Mouse (Mus musculus): ENCODE measurements around the gene Hdac1. TPM values are rescaled to one million over a fixed set of nuclear protein-coding genes. Genes with fewer than 3 reads are reported as not detected.

Gene Hdac1
- polyA plus RNA-seq, 1 experiment from 2014 or later: 278 TPM

DNA sequence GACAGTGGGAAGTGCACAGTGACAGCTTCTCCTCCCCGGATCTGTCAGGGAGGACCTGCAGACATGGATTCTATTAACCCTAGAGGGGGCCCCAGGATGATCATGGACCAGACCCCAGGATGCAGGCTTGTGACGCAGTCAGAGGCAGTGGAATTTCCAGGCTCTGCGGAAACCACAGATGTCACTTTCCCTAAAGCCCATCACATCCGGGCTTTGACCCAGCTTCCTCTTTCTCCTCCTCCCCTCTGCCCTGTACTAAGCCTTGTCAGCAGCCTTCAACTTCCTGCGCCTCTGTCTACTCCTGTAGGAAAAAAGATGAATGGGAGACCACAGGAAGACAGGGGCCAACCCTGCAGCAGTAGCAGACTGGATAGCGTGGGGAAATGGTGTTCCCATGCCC, 45.9 kb downstream of the Hdac1 start:
- WGBS: 32% methylated on average over 6 of the region's 6 CpGs
- no peak overlapping the region for H3K4me3 ChIP-seq (replicated peaks)
- peak overlapping the region; percentile 37; the same call in 1 of the 2 replicates for H3K27ac ChIP-seq
- H3K4me2 ChIP-seq: no peak overlapping the region
- ATAC-seq (ENCODE audit: insufficient number of reproducible peaks, insufficient read depth, low FRiP score, low TSS enrichment, low read depth): no peak
- H3K9me3 ChIP-seq: no peaks in the 10 kb centered on the region
- no peak overlapping the region for H3K9ac ChIP-seq (replicated peaks)
- H3K36me3 ChIP-seq: no peaks in the 10 kb centered on the region
- H3K27me3 ChIP-seq: peaks cover 15% of the 10 kb centered on the region
- peaks cover 14% of the 10 kb centered on the region for H3K4me1 ChIP-seq (replicated peaks)

DNA sequence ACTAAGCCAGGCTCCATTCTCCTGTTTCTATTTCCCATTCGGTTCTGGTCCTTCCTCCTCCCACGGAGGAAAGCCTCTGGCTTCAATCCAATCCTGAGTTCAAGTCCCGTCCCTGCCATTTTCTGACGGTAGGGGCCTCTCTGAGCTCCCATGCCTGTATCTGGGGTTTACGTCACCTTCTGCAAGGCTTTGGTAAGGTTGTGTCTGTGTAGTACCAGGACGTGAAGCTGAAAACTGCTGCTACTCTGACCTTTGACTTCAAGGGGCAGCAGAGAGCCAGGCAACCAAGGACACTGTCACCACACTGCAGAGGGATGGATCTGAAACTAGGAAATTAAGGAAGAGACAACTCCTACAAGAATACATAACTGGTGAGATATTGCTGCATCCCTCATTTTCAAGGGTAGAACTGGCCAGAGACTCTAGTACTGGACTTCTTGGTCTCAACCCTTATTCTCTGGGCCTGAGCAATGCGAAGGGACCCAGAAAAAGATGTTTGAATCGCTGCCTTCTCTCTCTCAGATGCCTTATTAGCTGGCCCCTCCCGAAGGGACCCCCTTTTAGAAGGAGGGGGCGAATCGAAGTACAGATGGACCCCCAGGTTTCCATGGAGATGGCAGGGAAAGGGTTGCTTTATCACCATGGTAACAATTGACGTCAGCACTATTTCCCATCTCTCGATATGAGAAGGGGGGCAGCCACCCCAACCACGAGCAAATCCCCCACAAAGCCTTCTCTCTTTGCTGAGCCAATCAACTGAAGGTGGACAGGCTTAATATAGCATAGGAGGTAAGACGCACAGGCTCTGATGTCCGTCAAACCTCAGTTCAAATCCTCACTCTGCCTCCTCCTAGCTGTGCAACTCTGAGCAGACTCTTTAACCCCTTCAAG, 46.6 kb downstream of the Hdac1 start:
- no peaks in the 10 kb centered on the region for H3K36me3 ChIP-seq
- H3K9ac ChIP-seq (replicated peaks): no peak overlapping the region
- H3K4me1 ChIP-seq (replicated peaks): peaks cover 18% of the 10 kb centered on the region
- no peak for ATAC-seq (ENCODE audit: insufficient number of reproducible peaks, insufficient read depth, low FRiP score, low TSS enrichment, low read depth)
- H3K9me3 ChIP-seq: no peaks in the 10 kb centered on the region
- no peak overlapping the region for H3K4me3 ChIP-seq (replicated peaks)
- 42% methylated on average over 16 of the region's 16 CpGs for WGBS
- H3K27me3 ChIP-seq: peaks cover 22% of the 10 kb centered on the region
- peak overlapping the region; percentile 37; the same call in 1 of the 2 replicates for H3K27ac ChIP-seq
- no peak overlapping the region for H3K4me2 ChIP-seq

DNA sequence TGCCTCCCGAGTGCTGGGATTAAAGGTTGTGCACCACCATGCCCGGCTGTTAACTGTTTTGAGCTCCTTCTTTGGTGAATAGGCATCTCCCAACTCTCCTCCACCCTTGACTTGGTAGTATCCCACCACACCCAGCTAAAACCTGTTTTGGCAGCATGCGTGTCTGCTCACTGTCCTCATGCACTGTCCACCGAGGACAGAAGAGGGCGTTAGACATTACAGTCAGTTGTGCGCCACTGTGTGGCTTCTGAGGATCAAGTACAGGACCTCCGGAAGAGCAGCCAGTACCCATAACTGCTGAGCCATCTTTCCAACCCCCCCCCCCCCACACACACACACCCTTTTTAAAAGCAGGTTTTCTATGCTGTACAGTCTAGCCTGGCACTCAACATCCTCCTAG, 47.8 kb downstream of the Hdac1 start:
- 69% methylated on average over 7 of the region's 7 CpGs for WGBS
- H3K27ac ChIP-seq: no peak overlapping the region

DNA sequence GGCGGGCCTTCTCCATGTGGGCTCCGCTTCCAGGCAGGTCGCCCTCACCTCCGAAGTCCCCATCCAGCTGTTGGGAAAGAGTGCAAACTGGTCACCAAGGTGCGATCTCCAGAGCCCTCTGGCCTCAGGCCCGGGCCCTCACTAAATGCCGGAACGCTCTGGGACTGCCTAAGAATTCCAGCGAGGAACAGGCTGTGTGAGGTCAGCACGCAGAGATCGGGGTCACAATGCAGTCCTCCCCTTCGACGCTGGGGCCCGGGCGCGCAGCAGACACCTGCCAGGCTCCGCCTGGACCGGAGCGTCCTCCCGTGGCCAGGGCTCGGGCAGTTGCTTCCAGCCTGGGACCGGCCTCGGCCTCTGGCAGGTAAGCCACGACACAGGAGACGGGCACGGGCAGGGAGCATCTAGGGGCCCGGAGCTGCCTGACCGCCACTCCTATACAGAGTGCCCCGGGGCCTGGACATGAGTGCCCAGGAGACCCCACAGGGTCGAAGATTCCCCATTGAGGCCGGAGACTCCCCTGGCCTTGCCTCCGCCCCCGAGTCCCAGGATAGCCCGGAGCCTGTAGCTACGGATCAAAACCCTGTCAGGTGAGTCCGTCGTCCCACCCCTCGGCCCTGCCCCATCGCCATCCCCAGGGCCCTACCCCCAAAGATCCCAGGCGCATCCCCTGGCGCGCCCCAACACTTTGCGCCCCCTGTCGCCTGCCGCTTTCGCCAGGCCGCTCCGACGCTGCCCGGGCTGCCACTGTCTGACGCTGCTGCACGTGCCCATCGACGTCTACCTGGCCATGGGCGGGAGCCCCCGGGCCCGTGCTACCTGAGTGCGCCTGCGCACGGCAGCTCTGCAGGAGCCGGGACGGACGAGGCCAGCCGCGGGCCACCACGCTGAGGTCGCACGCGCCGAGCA, 51.3 kb downstream of the Hdac1 start, which contains the start of the genes Tssk3 and Fam229a:
Gene Tssk3, minus strand, starts transcription at position 51 of the 909 bp plus-strand sequence.
Gene Fam229a, plus strand, starts transcription at position 219 of the 909 bp plus-strand sequence.
- peak within 1 kb of the TSS; percentile 38 for H3K4me3 ChIP-seq (replicated peaks)
- peaks cover 29% of the 10 kb centered on the region for H3K36me3 ChIP-seq
- peaks cover 12% of the 10 kb centered on the region for H3K4me1 ChIP-seq (replicated peaks)
- peak within 1 kb of the TSS; percentile 50; the same call in 1 of the 2 replicates for H3K9ac ChIP-seq (replicated peaks)
- peaks cover 39% of the 10 kb centered on the region for H3K27me3 ChIP-seq
- H3K9me3 ChIP-seq: no peaks in the 10 kb centered on the region
- H3K4me2 ChIP-seq: peak within 1 kb of the TSS; percentile 69
- H3K27ac ChIP-seq: no peak within 1 kb of the TSS
- 0 out of 2 replicates have a peak, but pooled peaks have one; percentile 30 for ATAC-seq (ENCODE audit: insufficient number of reproducible peaks, insufficient read depth, low FRiP score, low TSS enrichment, low read depth)
- whole genome bisulfite sequencing: 4% methylated on average over 70 of the region's 70 CpGs

More for the DNA sequence above, 47.8 kb downstream of the Hdac1 start:
- Histone ChIP-seq H3K27me3 (peaks cover 33% of the 10 kb centered on the region), H3K9me3 (no peaks in the 10 kb centered on the region), H3K4me1 (replicated peaks) (peaks cover 19% of the 10 kb centered on the region), H3K9ac (replicated peaks) (no peak overlapping the region), H3K36me3 (no peaks in the 10 kb centered on the region), H3K4me3 (replicated peaks) (no peak overlapping the region), H3K4me2 (no peak overlapping the region)
- ATAC-seq (ENCODE audit: insufficient number of reproducible peaks, insufficient read depth, low FRiP score, low TSS enrichment, low read depth): no peak

DNA sequence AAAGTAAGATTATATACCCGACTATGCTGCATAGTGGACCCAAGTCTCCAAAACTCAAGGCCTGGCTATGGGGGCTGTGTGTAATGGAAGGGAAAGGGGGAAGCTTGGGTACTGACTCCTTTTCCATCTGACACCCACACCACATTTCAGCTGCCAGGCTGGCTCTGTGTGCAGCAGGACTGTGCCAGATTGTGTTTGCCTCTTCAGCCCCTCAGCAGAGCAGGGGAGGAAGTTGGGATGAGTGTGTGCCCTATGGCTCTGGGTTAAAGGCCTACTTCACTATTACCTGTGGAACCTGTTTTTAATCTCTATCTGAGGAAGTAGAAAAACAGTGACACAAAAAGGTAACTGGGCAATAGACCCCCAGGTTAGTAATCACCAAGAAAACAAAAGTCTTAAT, 61.4 kb downstream of the Hdac1 start:
- no peak overlapping the region for H3K27ac ChIP-seq
- no peak for ATAC-seq (ENCODE audit: insufficient number of reproducible peaks, insufficient read depth, low FRiP score, low TSS enrichment, low read depth)
- no peak overlapping the region for H3K4me2 ChIP-seq
- H3K4me3 ChIP-seq (replicated peaks): no peak overlapping the region
- H3K9me3 ChIP-seq: no peaks in the 10 kb centered on the region
- WGBS: 84% methylated on average over 1 of the region's 1 CpGs
- H3K4me1 ChIP-seq (replicated peaks): no peaks in the 10 kb centered on the region
- H3K27me3 ChIP-seq: no peaks in the 10 kb centered on the region
- peaks cover 97% of the 10 kb centered on the region for H3K36me3 ChIP-seq
- no peak overlapping the region for H3K9ac ChIP-seq (replicated peaks)

DNA sequence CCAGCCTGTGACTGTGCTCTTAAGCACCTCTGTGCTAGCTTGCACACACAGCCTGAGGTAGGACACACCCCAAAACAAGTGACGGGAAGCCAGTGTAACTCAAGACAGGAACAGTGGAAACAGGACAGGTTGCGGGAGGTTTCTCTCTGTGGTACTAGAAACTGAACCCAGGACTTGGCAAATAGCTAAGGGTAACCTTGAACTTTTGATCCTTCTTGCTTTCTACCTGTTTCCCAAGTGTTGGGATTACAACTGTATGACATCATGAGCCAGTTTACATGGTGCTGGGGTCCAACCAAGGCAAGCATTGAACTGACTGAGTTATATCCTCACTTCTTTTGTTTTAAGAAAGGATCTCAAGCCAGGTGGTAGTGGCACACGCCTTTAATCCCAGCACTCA, 62.6 kb downstream of the Hdac1 start:
- Histone ChIP-seq H3K4me2 (no peak overlapping the region), H3K4me3 (replicated peaks) (no peak overlapping the region), H3K9me3 (no peaks in the 10 kb centered on the region), H3K36me3 (peaks cover 95% of the 10 kb centered on the region), H3K4me1 (replicated peaks) (no peaks in the 10 kb centered on the region), H3K27ac (no peak overlapping the region), H3K9ac (replicated peaks) (no peak overlapping the region), H3K27me3 (no peaks in the 10 kb centered on the region)
- 91% methylated on average over 3 of the region's 3 CpGs for WGBS
- ATAC-seq (ENCODE audit: insufficient number of reproducible peaks, insufficient read depth, low FRiP score, low TSS enrichment, low read depth): no peak

DNA sequence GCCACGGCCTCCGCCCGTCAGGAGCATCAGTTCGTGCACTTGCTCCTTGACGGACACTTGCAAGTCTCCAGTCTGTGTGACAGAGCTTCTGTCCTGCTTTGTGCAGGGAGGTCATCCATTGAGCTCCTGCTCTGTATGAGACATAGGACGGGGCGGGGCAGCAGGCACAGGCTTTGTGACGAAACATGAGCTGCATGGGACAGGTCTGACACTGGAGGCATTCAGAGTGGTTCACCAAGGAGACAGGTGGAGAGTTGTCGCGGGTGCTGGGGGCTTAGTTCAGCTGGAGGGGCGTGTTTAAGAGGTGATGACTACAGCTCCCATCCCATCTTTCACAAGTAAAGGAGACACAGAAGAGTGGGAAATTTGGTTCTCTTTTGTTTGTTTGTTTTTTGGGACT, 66.5 kb downstream of the Hdac1 start:
- Histone ChIP-seq H3K4me3 (replicated peaks) (no peak overlapping the region), H3K4me1 (replicated peaks) (no peaks in the 10 kb centered on the region), H3K36me3 (peaks cover 94% of the 10 kb centered on the region), H3K9me3 (no peaks in the 10 kb centered on the region), H3K4me2 (no peak overlapping the region), H3K27ac (no peak overlapping the region), H3K9ac (replicated peaks) (no peak overlapping the region), H3K27me3 (no peaks in the 10 kb centered on the region)
- no peak for ATAC-seq (ENCODE audit: insufficient number of reproducible peaks, insufficient read depth, low FRiP score, low TSS enrichment, low read depth)
- WGBS: 91% methylated on average over 11 of the region's 11 CpGs

Small RNAs within 50 kb of the gene (microRNA-seq; reads per million reads assigned to microRNA genes)
- gene Mir8119: not detected

Other genes starting within 250 kb of the Hdac1 start
- gene Rbbp4, start 207.3 kb downstream of the Hdac1 start, polyA plus RNA-seq (2016; fragmentation: Nextera tagmentation; extraction: Ambion mirVana): 577 and 606 TPM in 2 replicates
- 45.0 and 48.8 TPM in 2 replicates for gene Zbtb8os, start 207.0 kb downstream of the Hdac1 start, polyA plus RNA-seq (2016; fragmentation: Nextera tagmentation; extraction: Ambion mirVana)
- 12.0 and 13.0 TPM in 2 replicates for gene Zbtb8a, start 164.6 kb downstream of the Hdac1 start, polyA plus RNA-seq (2016; fragmentation: Nextera tagmentation; extraction: Ambion mirVana)
- 1.2 and 1.4 TPM in 2 replicates for gene Zbtb8b, start 101.9 kb downstream of the Hdac1 start, polyA plus RNA-seq (2016; fragmentation: Nextera tagmentation; extraction: Ambion mirVana)
- gene Bsdc1, start 81.1 kb downstream of the Hdac1 start, polyA plus RNA-seq (2016; fragmentation: Nextera tagmentation; extraction: Ambion mirVana): 24.6 and 24.9 TPM in 2 replicates
- not detected in 2 replicates for gene Tssk3, start 51.7 kb downstream of the Hdac1 start, polyA plus RNA-seq (2016; fragmentation: Nextera tagmentation; extraction: Ambion mirVana)
- gene Fam229a, start 51.5 kb downstream of the Hdac1 start, polyA plus RNA-seq (2016; fragmentation: Nextera tagmentation; extraction: Ambion mirVana): not detected in 2 replicates
- gene Marcksl1, start 29.1 kb downstream of the Hdac1 start, polyA plus RNA-seq (2016; fragmentation: Nextera tagmentation; extraction: Ambion mirVana): 1,451 and 1,538 TPM in 2 replicates
- 12.4 and 17.0 TPM in 2 replicates for gene Lck, start 30.9 kb upstream of the Hdac1 start, polyA plus RNA-seq (2016; fragmentation: Nextera tagmentation; extraction: Ambion mirVana)
- 3.4 and 4.1 TPM in 2 replicates for gene Fam167b, start 35.8 kb upstream of the Hdac1 start, polyA plus RNA-seq (2016; fragmentation: Nextera tagmentation; extraction: Ambion mirVana)
- 259 and 264 TPM in 2 replicates for gene Eif3i, start 57.9 kb upstream of the Hdac1 start, polyA plus RNA-seq (2016; fragmentation: Nextera tagmentation; extraction: Ambion mirVana)
- 187 and 190 TPM in 2 replicates for gene Tmem234, start 58.0 kb upstream of the Hdac1 start, polyA plus RNA-seq (2016; fragmentation: Nextera tagmentation; extraction: Ambion mirVana)
- 2.3 and 2.7 TPM in 2 replicates for gene Dcdc2b, start 71.5 kb upstream of the Hdac1 start, polyA plus RNA-seq (2016; fragmentation: Nextera tagmentation; extraction: Ambion mirVana)
- 31.8 and 32.5 TPM in 2 replicates for gene Iqcc, start 76.4 kb upstream of the Hdac1 start, polyA plus RNA-seq (2016; fragmentation: Nextera tagmentation; extraction: Ambion mirVana)
- 52.0 and 53.6 TPM in 2 replicates for gene Ccdc28b, start 81.2 kb upstream of the Hdac1 start, polyA plus RNA-seq (2016; fragmentation: Nextera tagmentation; extraction: Ambion mirVana)
- gene Txlna, start 98.4 kb upstream of the Hdac1 start, polyA plus RNA-seq (2016; fragmentation: Nextera tagmentation; extraction: Ambion mirVana): 106 and 109 TPM in 2 replicates
- 13.9 and 18.0 TPM in 2 replicates for gene Kpna6, start 130.1 kb upstream of the Hdac1 start, polyA plus RNA-seq (2016; fragmentation: Nextera tagmentation; extraction: Ambion mirVana)
- 15.4 and 16.8 TPM in 2 replicates for gene Tmem39b, start 154.1 kb upstream of the Hdac1 start, polyA plus RNA-seq (2016; fragmentation: Nextera tagmentation; extraction: Ambion mirVana)
- gene Khdrbs1, start 199.6 kb upstream of the Hdac1 start, polyA plus RNA-seq (2016; fragmentation: Nextera tagmentation; extraction: Ambion mirVana): 204 TPM in 2 replicates